Mouse (Mus musculus) forebrain, embryonic 15.5 days (tissue): ENCODE results near the gene Scd3. TPM values are rescaled to one million over a fixed set of nuclear protein-coding genes. Genes with fewer than 3 reads are reported as not detected.

Source experiments
- ATAC-seq: fragments of 200-750 bp; cut with Nextera tagmentation; replicated peaks from 2 replicates; pipeline ENCODE4 v1.8.0; 2017; ENCODE audit warnings: mild to moderate bottlenecking, moderate TSS enrichment, moderate library complexity
- H3K27ac ChIP-seq: fragments of 300-500 bp; sonication (generic); replicated peaks from 2 replicates; pipeline ENCODE4 v1.5.1; 2015; ENCODE audit warnings: mild to moderate bottlenecking, inconsistent platforms
- H3K27me3 ChIP-seq: fragments of 300-500 bp; sonication (generic); 2 replicates; pipeline ENCODE4 v1.6.1; 2015; ENCODE audit warnings: inconsistent platforms
- H3K36me3 ChIP-seq: fragments of 300-500 bp; sonication (generic); 2 replicates; pipeline ENCODE4 v1.6.1; 2015; ENCODE audit warnings: mild to moderate bottlenecking, inconsistent platforms
- H3K4me1 ChIP-seq: fragments of 300-500 bp; sonication (generic); 2 replicates; pipeline ENCODE4 v1.6.1; 2015; ENCODE audit warnings: inconsistent platforms
- H3K4me2 ChIP-seq: fragments of 300-500 bp; sonication (generic); replicated peaks from 2 replicates; pipeline ENCODE4 v1.6.1; 2015; ENCODE audit warnings: mild to moderate bottlenecking, inconsistent platforms
- H3K4me3 ChIP-seq: fragments of 300-500 bp; sonication (generic); 2 replicates; pipeline ENCODE4 v1.5.1; 2015; ENCODE audit warnings: mild to moderate bottlenecking, inconsistent platforms
- H3K9ac ChIP-seq: fragments of 300-500 bp; sonication (generic); replicated peaks from 2 replicates; pipeline ENCODE4 v1.6.1; 2015; ENCODE audit warnings: mild to moderate bottlenecking, inconsistent platforms
- H3K9me3 ChIP-seq: fragments of 300-500 bp; sonication (generic); 2 replicates; pipeline ENCODE4 v1.6.1; 2016; ENCODE audit warnings: inconsistent platforms
- WGBS: fragments of 180-500 bp; shearing (Covaris S2); methylation state at CpG from one replicate; pipeline ENCODE4 v1.1.7; 2015; ENCODE audit warnings: mixed read lengths; 5-methylcytosine and 5-hydroxymethylcytosine counted together
- polyA plus RNA-seq: library from polyadenylated mRNA; unstranded; fragments of >200 nt; fragmentation: Nextera tagmentation; extraction: Ambion mirVana; gene quantifications from 2 replicates; pipeline ENCODE4 v1.2.1, GENCODE M21; 2015

The Scd3 gene
- polyA plus RNA-seq, 1 experiment from 2014 or later, result 1.5 TPM

DNA sequence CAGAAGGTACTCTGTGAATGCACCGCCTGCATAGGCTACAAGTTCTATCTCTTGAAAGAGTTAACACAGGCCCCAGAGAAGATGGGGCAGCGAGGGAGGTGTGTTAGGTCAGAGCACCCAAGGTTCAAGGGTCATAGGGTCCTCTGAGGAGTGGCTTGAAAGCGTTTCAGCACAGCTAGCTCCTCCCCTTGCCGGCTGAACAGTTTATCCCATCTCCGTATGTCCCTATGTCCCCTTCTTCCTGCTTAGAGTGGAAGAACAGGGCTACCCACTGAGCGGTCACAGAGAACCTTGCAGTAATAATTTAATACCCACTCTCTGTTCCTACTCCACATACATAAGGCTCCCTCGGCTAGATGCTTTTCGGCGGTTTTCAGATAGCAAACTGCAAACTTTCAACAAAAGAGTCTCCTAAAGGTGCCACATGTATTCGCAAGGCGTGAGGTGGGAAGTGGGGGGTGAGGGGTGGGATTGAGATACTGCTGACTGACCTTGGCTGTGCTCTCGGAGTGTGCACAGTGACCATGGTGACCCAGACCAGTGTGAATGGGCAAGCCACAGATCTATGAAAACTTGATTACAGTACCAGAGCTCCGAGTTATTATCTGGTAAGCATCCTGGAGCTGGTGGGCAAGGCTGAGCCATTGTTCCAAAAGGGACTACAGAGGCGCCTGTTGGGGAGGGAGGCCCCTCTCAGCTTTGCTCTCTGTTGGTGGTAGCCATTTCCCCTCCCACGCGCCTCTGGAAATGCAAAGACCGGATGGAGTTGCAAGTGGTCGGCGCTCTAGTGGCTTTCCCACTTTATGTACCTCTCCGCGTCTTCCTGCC, 90.1 kb downstream of the Scd3 start, which contains the start of gene Scd2:
Scd2 (plus strand) TSS at position 734 of the 828 bp plus-strand sequence.
- Histone ChIP-seq H3K4me3 (peak within 1 kb of the TSS; percentile 78), H3K4me1 (peaks cover 44% of the 10 kb centered on the region), H3K27me3 (no peaks in the 10 kb centered on the region), H3K36me3 (peaks cover 10% of the 10 kb centered on the region), H3K9ac (peak within 1 kb of the TSS; percentile 92), H3K4me2 (peak within 1 kb of the TSS; percentile 96), H3K9me3 (no peaks in the 10 kb centered on the region), H3K27ac (peak within 1 kb of the TSS; percentile 99)
- ATAC-seq, result peak; percentile 63
- WGBS, result 2% methylated on average over 21 of the region's 21 CpGs

Other genes with a start within 250 kb of the Scd3 start
- gene Cpn1, start 216.7 kb upstream of the Scd3 start, polyA plus RNA-seq, result 0.36 and 0.38 TPM in 2 replicates
- 0.11 TPM in 1 of 2 replicates, not detected in the other for gene Cyp2c23, start 174.1 kb upstream of the Scd3 start, polyA plus RNA-seq
- gene Erlin1, start 133.5 kb upstream of the Scd3 start, polyA plus RNA-seq, result 18.8 and 20.0 TPM in 2 replicates
- 66.0 and 67.5 TPM in 2 replicates for gene Chuk, start 95.8 kb upstream of the Scd3 start, polyA plus RNA-seq
- gene Cwf19l1, start 67.4 kb upstream of the Scd3 start, polyA plus RNA-seq, result 36.2 and 37.2 TPM in 2 replicates
- 145 and 149 TPM in 2 replicates for gene Bloc1s2, start 56.8 kb upstream of the Scd3 start, polyA plus RNA-seq
- gene Pkd2l1, start 10.8 kb upstream of the Scd3 start, polyA plus RNA-seq, result 0.06 and 0.13 TPM in 2 replicates
- gene Scd2, start 90.4 kb downstream of the Scd3 start, polyA plus RNA-seq, result 253 and 267 TPM in 2 replicates
- gene Scd4, start 129.8 kb downstream of the Scd3 start, polyA plus RNA-seq, result 0.15 and 0.23 TPM in 2 replicates
- 3.5 and 4.0 TPM in 2 replicates for gene Scd1, start 204.6 kb downstream of the Scd3 start, polyA plus RNA-seq